Mouse (Mus musculus): ENCODE data around the gene Acad10. TPM values are rescaled to one million over a fixed set of nuclear protein-coding genes. Genes with fewer than 3 reads are reported as not detected.

Acad10 gene
- polyA plus RNA-seq, 1 experiment from 2014 or later, result 1.6 TPM

DNA sequence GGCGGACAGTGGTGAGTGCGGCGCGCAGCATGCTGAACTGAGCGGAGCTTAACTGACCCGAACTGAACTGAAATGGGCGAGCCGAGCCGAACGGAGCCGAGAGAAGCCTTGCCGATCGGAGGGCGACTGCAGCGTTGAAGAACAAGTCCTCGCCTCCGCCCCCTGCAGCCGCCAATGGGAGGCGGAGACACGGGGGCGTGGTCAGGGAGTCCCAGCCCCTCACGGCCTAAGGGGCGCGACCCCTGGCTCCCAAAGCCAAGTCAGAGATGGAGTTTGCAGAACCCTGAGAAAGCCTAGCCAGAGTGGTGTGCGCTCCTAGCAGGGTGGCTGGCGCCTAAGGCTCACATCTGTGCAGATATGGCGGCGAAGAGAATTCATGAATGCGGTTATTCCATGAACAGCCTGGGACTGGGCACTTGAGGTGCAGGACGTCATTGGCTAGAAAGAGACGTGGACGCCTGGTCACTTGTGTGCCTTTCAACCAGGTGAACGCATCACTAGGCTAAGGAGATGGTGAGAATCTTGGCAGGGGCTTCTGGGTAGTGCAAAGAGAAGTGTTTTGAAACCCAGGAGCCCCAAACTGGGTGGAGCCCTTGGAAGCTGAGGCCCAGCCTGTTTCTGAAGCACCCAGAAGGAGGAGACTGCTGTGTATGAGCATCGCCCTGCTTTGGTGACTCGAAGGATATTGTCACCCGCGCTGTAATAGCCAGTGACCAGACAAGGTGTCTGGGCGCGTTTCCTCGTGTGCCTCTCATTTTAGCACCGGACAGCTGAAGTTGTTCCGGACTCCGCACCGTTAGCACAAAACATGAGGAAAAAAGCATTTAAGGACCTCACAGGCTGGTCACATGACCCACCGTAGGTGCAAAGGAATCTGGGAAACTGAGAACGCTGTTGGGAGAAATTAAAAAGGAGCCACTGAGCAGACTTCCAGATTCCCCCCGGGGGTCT lies 66.6 kb downstream of the Acad10 start, which contains the start of gene Aldh2:
Gene Aldh2 (minus strand): TSS at position 374 of the 951 bp plus-strand sequence.
- no peaks in the 10 kb centered on the region for H3K9me3 ChIP-seq
- WGBS, result 2% methylated on average over 47 of the region's 47 CpGs
- H3K4me1 ChIP-seq (replicated peaks), result peaks cover 35% of the 10 kb centered on the region
- no peaks in the 10 kb centered on the region for H3K36me3 ChIP-seq
- peak within 1 kb of the TSS; percentile 86 for H3K4me3 ChIP-seq
- peak within 1 kb of the TSS; percentile 77 for H3K9ac ChIP-seq
- peak within 1 kb of the TSS; percentile 96 for H3K4me2 ChIP-seq
- H3K27ac ChIP-seq (replicated peaks), result peak within 1 kb of the TSS; percentile 82
- ATAC-seq (ENCODE audit: low FRiP score, low read depth), result peak; percentile 85
- H3K27me3 ChIP-seq, result no peaks in the 10 kb centered on the region

DNA sequence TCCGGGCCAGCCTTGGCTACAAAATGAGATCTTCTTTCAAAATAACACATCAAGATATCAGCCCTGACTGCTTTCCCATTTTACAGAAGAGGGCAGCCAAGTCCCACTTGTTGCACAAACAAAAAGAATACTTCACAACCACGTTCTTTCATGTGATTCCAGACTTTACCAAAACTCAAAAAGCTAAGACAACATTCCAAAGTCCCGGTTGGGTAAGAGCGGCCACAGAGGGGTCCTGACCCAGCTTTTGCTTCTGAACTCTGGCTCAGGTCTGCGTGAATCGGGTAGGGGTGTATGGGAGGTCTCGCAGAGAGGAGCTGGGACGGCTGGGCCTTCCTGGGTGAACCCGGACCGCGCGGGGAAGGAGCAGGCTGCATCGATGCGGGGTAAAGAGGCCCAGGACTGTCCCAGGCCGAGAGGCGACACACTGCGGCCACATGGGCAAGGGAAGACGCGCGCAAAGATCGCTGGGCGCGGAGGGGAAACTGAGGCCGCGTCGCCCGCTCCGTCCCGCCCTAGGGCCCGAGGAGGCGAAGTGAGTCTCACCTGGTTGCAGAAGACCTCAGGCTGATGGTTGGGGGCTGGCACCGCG lies 67.4 kb downstream of the Acad10 start:
- Histone ChIP-seq H3K9me3 (no peaks in the 10 kb centered on the region), H3K36me3 (no peaks in the 10 kb centered on the region), H3K27ac (replicated peaks) (peak overlapping the region; percentile 82), H3K4me3 (peak overlapping the region; percentile 86), H3K4me1 (replicated peaks) (peaks cover 35% of the 10 kb centered on the region), H3K9ac (peak overlapping the region; percentile 77), H3K4me2 (peak overlapping the region; percentile 96), H3K27me3 (no peaks in the 10 kb centered on the region)
- 4% methylated on average over 33 of the region's 33 CpGs for WGBS
- peak; percentile 50; the same call in 1 of the 2 replicates for ATAC-seq (ENCODE audit: low FRiP score, low read depth)

DNA sequence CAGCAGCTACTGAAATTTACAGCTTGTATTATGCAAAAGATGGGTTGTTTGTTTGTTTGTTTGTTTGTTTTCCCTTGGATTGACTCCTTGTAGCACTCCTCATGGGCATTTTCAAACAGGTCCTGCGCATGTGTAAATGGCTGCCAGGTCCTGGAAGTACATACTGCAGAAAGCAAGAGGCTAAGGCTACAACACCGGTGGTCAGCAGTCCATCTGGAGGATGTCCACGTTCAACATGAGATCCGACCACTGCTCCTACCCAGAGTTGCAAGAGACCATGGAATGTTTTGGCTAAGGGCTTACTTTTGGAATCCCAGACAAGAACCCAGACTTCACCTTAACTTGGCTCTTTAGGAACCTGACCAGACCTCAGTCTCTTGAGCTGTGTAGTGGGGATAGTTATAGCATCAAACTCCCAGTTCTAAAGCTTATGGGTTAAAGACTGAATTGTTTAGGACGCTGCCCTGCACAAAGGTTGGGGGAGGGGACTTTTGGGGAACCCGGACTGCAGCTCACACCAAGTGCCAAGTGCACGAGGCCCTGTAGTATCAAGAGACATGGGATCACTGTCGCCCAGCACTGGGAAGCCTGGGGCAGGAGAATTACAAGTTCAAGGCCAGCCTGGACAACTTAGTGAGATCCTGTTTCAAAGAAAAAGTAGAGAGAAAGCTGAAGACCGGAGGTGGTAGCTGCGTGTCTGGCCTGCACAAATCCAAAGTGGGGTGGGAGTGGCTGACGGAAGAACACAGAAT lies 68.1 kb downstream of the Acad10 start:
- H3K4me3 ChIP-seq, result peak overlapping the region; percentile 86
- no peaks in the 10 kb centered on the region for H3K36me3 ChIP-seq
- no peaks in the 10 kb centered on the region for H3K27me3 ChIP-seq
- no peak overlapping the region for H3K27ac ChIP-seq (replicated peaks)
- ATAC-seq (ENCODE audit: low FRiP score, low read depth), result no peak
- no peak overlapping the region for H3K9ac ChIP-seq
- H3K4me1 ChIP-seq (replicated peaks), result peaks cover 35% of the 10 kb centered on the region
- no peaks in the 10 kb centered on the region for H3K9me3 ChIP-seq
- H3K4me2 ChIP-seq, result peak overlapping the region; percentile 96
- WGBS, result 63% methylated on average over 11 of the region's 11 CpGs

DNA sequence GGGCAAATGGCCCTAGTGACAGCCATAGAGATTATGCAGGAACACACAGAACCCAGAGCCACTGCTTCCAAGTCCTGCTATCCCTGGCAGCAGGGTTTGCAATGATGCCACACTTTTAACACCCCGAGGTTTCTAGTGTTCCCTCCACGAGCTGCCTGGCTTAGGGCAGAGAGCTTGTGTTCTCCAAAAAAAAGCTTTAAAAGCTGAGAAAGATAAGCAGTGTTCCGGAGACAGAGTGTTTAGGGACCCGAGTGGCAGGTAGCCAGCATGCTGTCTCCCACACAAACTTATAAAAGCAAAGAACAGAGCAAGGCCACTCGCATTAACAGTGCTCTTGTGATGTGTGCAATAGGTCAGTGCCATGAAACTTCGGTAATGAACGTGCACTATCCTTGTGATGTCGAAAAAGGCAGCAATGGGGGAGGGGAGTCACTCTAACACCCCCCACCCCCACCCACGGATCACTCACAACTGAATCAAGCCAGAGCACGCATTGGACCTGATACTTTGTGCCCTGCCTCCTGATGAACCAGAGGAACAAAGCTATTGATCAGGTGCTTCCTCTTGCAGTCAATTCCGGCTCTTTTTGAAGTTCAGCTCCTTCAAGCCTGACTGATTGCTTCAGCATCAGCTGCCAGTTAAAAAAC lies 68.8 kb downstream of the Acad10 start:
- Histone ChIP-seq H3K27ac (replicated peaks) (no peak overlapping the region), H3K9me3 (no peaks in the 10 kb centered on the region), H3K27me3 (no peaks in the 10 kb centered on the region), H3K4me1 (replicated peaks) (peaks cover 35% of the 10 kb centered on the region), H3K9ac (no peak overlapping the region), H3K4me3 (no peak overlapping the region), H3K4me2 (peak overlapping the region; percentile 96), H3K36me3 (no peaks in the 10 kb centered on the region)
- 70% methylated on average over 11 of the region's 11 CpGs for WGBS
- ATAC-seq (ENCODE audit: low FRiP score, low read depth), result no peak

DNA sequence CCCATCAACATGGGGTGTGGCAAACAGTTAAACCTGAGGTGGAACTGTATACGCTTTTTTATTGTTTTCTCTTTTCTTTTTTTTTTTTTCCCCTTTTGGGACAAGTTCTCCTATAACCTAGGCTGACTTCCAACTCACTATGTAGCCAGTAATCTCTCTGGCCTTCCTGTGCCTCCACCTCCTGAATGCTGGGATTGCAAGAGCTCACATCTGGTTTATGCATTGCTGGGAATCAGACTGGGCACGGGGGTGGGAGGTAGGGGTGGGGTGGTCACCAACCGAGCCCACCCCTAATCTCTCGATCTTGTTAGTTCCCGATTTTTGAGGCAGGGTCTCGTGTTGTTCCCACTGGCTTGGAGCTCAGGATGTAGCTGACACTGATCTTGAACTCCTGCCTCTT lies 70.4 kb downstream of the Acad10 start:
- no peaks in the 10 kb centered on the region for H3K36me3 ChIP-seq
- H3K27ac ChIP-seq (replicated peaks), result no peak overlapping the region
- H3K4me3 ChIP-seq, result no peak overlapping the region
- H3K27me3 ChIP-seq, result no peaks in the 10 kb centered on the region
- WGBS, result 89% methylated on average over 6 of the region's 6 CpGs
- ATAC-seq (ENCODE audit: low FRiP score, low read depth), result no peak
- no peak overlapping the region for H3K9ac ChIP-seq
- H3K4me2 ChIP-seq, result no peak overlapping the region
- peaks cover 35% of the 10 kb centered on the region for H3K4me1 ChIP-seq (replicated peaks)
- H3K9me3 ChIP-seq, result no peaks in the 10 kb centered on the region

DNA sequence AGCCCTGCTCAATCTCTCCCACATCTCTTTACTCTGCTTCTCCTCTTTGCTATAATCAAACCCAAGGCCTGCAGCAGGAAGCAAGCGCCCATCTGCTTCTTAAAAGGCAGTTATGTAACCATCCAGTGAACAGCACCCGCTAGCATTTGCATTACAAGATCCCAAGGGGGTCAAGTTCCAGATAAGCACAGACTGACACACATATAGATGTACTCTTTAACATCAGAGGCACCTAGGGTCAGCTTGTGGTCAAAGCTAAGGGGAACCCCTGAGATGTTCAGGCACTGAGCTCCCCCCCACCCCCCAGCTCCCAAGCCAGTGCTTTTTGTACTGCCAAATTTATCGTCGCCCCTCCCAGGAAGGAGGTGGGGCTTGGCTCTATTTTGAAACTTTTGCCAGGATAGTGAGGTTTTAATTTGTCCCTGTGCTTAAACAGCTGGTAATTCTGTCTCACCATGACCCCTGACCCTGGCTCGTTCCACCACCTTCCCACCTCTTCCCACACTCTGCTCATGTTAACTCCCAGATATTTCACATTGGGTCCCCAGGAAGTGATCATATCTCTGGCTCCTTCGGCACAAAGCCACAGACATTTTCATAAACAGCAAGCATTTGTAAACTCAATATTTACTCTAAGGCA lies 73.8 kb downstream of the Acad10 start:
- H3K4me2 ChIP-seq, result no peak overlapping the region
- WGBS, result 73% methylated on average over 6 of the region's 6 CpGs
- no peaks in the 10 kb centered on the region for H3K36me3 ChIP-seq
- H3K27me3 ChIP-seq, result no peaks in the 10 kb centered on the region
- no peak overlapping the region for H3K4me3 ChIP-seq
- no peak overlapping the region for H3K27ac ChIP-seq (replicated peaks)
- no peak overlapping the region for H3K9ac ChIP-seq
- peaks cover 5% of the 10 kb centered on the region; the same call in 1 of the 2 replicates for H3K4me1 ChIP-seq (replicated peaks)
- ATAC-seq (ENCODE audit: low FRiP score, low read depth), result no peak
- H3K9me3 ChIP-seq, result no peaks in the 10 kb centered on the region

DNA sequence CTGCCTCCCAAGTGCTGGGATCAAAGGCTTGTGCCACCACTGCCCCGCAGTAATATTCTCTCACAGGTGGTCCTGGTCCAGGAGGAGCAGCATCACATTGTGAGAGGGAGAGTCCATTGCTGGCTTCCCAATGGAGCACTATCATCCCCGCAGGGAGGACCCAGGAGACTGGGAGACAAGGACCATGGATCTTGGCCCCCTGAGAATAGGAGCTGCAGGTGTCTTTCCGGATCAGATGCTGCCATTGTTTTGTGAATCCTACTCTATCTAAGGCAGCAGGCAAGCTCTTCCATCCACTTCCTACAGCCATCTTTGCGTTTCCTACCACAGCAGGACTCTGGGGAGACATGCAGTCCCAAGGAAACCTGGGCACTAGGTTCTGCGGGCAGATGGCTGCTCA lies 74.6 kb downstream of the Acad10 start:
- Histone ChIP-seq H3K9ac (no peak overlapping the region), H3K4me1 (replicated peaks) (no peaks in the 10 kb centered on the region), H3K27ac (replicated peaks) (no peak overlapping the region), H3K9me3 (no peaks in the 10 kb centered on the region), H3K36me3 (0 out of 2 replicates have a peak, but pooled peaks cover under 1% of the 10 kb centered on the region), H3K4me2 (no peak overlapping the region), H3K27me3 (no peaks in the 10 kb centered on the region), H3K4me3 (no peak overlapping the region)
- ATAC-seq (ENCODE audit: low FRiP score, low read depth), result no peak
- WGBS, result 80% methylated on average over 5 of the region's 5 CpGs

DNA sequence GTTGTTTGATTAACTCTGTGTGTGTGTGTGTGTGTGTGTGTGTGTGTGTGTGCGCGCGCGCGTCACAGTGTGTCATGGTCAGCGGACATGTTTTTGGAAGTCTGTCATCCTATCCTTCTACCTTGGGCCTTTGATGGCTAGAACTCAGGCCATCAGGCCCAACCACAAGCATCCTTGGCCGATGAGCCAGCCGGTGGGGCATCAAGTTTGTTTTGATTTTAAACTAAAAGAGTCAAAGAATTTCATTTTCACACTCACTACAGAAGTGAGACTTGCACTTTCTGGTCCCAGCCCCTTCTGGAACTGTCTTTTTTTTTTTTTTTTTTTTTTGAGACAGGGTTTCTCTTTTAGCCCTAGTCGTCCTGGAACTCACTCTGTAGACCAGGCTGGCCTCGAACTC lies 75.3 kb downstream of the Acad10 start:
- WGBS, result 95% methylated on average over 10 of the region's 10 CpGs
- no peak overlapping the region for H3K9ac ChIP-seq
- no peaks in the 10 kb centered on the region for H3K9me3 ChIP-seq
- no peaks in the 10 kb centered on the region for H3K27me3 ChIP-seq
- H3K4me1 ChIP-seq (replicated peaks), result no peaks in the 10 kb centered on the region
- no peak overlapping the region for H3K4me3 ChIP-seq
- H3K36me3 ChIP-seq, result peaks cover 7% of the 10 kb centered on the region
- H3K27ac ChIP-seq (replicated peaks), result no peak overlapping the region
- H3K4me2 ChIP-seq, result no peak overlapping the region
- ATAC-seq (ENCODE audit: low FRiP score, low read depth), result no peak

DNA sequence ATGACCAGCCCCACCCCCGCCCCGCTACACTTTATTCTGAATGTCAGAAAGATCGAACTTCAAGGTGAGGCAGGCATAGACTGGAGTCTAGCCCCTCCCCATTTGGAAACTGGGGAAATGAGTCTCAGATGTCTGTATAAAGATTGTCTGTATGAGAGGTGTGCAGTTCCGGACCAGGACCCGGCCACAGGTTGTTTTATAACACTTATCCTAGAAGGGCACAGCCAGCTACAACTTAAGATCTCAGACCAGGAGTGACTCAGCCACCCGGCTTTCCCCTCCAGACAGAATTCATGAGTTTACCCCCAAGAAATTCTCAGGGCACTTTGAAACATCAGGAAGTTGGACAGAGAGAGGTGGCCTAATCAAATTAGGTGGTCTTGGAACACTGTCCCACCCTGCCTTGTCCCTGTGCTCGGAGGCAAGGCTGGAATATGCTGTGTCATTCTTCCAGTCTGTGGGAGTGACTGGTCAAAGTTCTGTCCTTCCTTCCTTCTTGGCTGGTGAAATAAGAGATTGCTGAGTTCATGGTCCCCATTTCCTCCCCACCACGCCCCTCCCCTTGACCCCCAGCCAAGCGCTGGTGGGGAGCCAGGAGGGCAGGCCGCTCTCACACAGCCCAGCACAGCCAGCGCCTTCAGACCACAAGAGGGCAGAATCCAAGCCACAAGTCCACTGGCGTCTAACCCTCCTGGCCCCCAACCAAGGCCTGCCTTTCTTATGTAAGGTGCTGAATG lies 76.4 kb downstream of the Acad10 start:
- no peak overlapping the region for H3K9ac ChIP-seq
- no peak overlapping the region for H3K4me3 ChIP-seq
- 58% methylated on average over 12 of the region's 12 CpGs for WGBS
- no peak overlapping the region for H3K27ac ChIP-seq (replicated peaks)
- no peaks in the 10 kb centered on the region for H3K9me3 ChIP-seq
- H3K27me3 ChIP-seq, result no peaks in the 10 kb centered on the region
- no peak overlapping the region for H3K4me2 ChIP-seq
- peak; percentile 78; the same call in 1 of the 2 replicates for ATAC-seq (ENCODE audit: low FRiP score, low read depth)
- H3K36me3 ChIP-seq, result peaks cover 15% of the 10 kb centered on the region
- no peaks in the 10 kb centered on the region for H3K4me1 ChIP-seq (replicated peaks)

DNA sequence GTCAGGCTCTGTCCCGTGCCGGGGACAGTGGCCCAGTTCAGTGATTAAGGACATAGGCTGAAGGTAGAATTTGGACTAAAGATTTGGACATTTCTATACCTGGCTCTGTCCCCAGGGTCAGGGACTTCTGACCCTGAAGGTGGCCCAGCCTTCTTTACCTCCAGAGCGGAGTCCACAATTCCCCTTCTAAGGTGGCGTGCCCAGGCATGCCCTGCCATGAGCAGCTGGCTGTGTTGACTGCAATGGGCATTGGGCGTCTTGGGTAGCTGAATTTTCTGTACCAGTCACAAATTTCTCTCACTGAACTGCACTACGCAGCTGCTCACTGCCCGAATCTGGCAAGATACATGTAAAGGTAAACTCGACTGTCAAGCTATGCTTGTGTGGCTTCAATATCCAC lies 78.4 kb downstream of the Acad10 start:
- no peak overlapping the region for H3K4me2 ChIP-seq
- no peaks in the 10 kb centered on the region for H3K4me1 ChIP-seq (replicated peaks)
- peaks cover 20% of the 10 kb centered on the region for H3K36me3 ChIP-seq
- no peak for ATAC-seq (ENCODE audit: low FRiP score, low read depth)
- H3K9me3 ChIP-seq, result no peaks in the 10 kb centered on the region
- H3K4me3 ChIP-seq, result no peak overlapping the region
- 96% methylated on average over 8 of the region's 8 CpGs for WGBS
- H3K9ac ChIP-seq, result no peak overlapping the region
- H3K27me3 ChIP-seq, result no peaks in the 10 kb centered on the region
- no peak overlapping the region for H3K27ac ChIP-seq (replicated peaks)
